Mouse (Mus musculus) gastrocnemius, adult 8-10 months (tissue): ENCODE results near the gene Apex1. TPM values are rescaled to one million over a fixed set of nuclear protein-coding genes. Genes with fewer than 3 reads are reported as not detected.
"Not testable (repeated sequence)": the region's sequence is repeated elsewhere in the genome, so short reads cannot be mapped to it uniquely, and the experiment has no call there.

ENCODE experiments used
- DNase-seq, 2 experiments: peaks; one replicate each; pipeline ENCODE4 v3.0.0; 2022; ENCODE audit warnings: low spot score in 2 of 2
- total RNA-seq, 4 experiments: library from RNA; stranded (reverse); gene quantifications; 2 replicates each; pipeline ENCODE4 v1.2.4; 2022

The Apex1 gene
- total RNA-seq, 4 experiments from 2014 or later, result 30.8 to 35.9 (median 33.3) TPM

DNA sequence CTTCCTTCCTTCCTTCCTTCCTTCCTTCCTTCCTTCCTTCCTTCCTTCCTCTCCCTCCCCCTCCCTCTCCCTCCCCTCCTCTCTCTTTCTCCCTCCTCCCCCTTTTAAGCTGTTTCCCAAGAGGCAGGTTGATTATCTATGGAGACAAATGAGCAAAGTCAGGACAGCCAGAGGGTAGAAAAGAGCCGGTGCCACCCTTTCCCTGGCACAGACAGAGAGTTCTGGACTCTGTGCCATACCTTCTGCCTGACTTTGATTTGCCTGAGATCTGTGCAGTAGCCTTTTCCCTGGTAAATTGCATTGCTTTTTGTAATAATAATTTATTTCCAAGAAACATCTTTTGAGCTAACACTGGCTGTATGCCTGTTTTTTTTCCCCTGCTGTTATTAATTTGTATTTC is 44.3 kb downstream of the Apex1 start:
- no peak for DNase-seq

- DNase-seq, result no peak
These were observed 45.1 kb downstream of the Apex1 start for GRCm38 (mm10) chr14:50969558-50970544.

- DNase-seq, result no peak
These were observed 46.1 kb downstream of the Apex1 start for GRCm38 (mm10) chr14:50970822-50971221.

DNA sequence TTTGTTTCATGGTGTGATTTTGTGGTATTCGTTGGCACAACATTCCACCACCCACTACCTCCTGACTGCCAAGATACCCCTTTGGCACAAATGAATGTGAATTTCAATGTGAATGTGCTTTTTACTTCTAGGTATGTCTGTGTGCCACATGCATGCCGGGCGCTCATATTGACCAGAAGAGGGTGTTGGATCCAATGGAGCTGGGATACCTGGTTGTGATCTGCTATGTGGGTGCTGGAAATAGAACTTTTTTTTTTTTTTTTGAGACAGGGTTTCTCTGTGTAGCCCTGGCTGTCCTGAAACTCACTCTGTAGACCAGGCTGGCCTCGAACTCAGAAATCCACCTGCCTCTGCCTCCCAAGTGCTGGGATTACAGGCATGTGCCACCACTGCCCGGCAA is 48.3 kb downstream of the Apex1 start:
- DNase-seq, result not testable (repeated sequence)

DNA sequence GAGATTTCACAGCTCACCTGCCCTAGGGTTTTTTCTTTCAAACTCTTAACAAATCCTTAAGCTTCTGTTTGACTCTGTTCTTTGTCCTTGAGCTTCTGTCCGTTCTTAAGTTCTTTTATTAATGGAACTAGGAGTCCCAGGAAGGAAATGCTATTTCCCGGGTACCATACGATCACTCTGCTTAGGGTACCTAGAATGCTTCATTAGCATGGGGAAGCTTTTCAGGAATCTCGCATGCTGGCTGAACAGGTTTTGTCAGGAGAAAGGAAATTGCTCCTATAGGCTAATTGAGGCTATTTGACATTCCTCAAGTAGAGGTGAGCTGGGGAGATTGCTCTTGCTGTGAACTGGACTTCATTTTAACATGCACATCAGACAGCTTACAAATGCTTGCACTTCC is 48.9 kb downstream of the Apex1 start:
- no peak for DNase-seq

- DNase-seq, result no peak
These were observed 50.2 kb downstream of the Apex1 start for GRCm38 (mm10) chr14:50975001-50975400.

GRCm38 (mm10) chr14:50976674-50977073 is 51.9 kb downstream of the Apex1 start:
- DNase-seq, result no peak

Other genes with a start within 250 kb of the Apex1 start
- not detected for gene Olfr747, start 231.8 kb upstream of the Apex1 start, total RNA-seq
- gene Olfr748, start 217.6 kb upstream of the Apex1 start, total RNA-seq, result not detected
- not detected for gene Olfr749, start 179.9 kb upstream of the Apex1 start, total RNA-seq
- 1 to 10 TPM; 3.7 to 6.8 (median 5.7) TPM for gene Ttc5, start 139.4 kb upstream of the Apex1 start, total RNA-seq
- not detected for gene Ccnb1ip1, start 117.2 kb upstream of the Apex1 start, total RNA-seq
- 10 to 100 TPM in 1 of 4 experiments, 1 to 10 TPM in 3; 7.9 to 10.2 (median 8.3) TPM for gene Parp2, start 117.1 kb upstream of the Apex1 start, total RNA-seq
- 1 to 10 TPM; 7.2 to 9.4 (median 8.4) TPM for gene Tep1, start 54.4 kb upstream of the Apex1 start, total RNA-seq
- 10 to 100 TPM; 73.7 to 90.4 (median 77.6) TPM for gene Klhl33, start 27.5 kb upstream of the Apex1 start, total RNA-seq
- gene Osgep, start 75 bp upstream of the Apex1 start, total RNA-seq, result 10 to 100 TPM; 42.4 to 63.1 (median 48.7) TPM
- 10 to 100 TPM; 12.4 to 19.8 (median 18.4) TPM for gene Pip4p1, start 5.9 kb downstream of the Apex1 start, total RNA-seq
- gene Pnp, start 6.1 kb downstream of the Apex1 start, total RNA-seq, result 1 to 10 TPM; 2.2 to 4.4 (median 3.2) TPM
- gene Gm49342, start 19.5 kb downstream of the Apex1 start, total RNA-seq, result 1 to 10 TPM; 2.1 to 5.2 (median 3.3) TPM
- under 1 TPM in 3 of 4 experiments, not detected in 1; 0.29 to 0.64 (median 0.52) TPM for gene Pnp2, start 31.0 kb downstream of the Apex1 start, total RNA-seq
- not detected for gene Rnase10, start 82.8 kb downstream of the Apex1 start, total RNA-seq
- not detected for gene Rnase9, start 116.9 kb downstream of the Apex1 start, total RNA-seq
- not detected for gene Rnase11, start 125.2 kb downstream of the Apex1 start, total RNA-seq
- gene Rnase12, start 132.7 kb downstream of the Apex1 start, total RNA-seq, result not detected
- gene Olfr750, start 149.5 kb downstream of the Apex1 start, total RNA-seq, result not detected
- 10 to 100 TPM; 17.3 to 32.3 (median 23.6) TPM for gene Rnase4, start 166.1 kb downstream of the Apex1 start, total RNA-seq
- 1 to 10 TPM; 1.2 to 3.0 (median 1.6) TPM for gene Ang, start 166.2 kb downstream of the Apex1 start, total RNA-seq
- not detected for gene Eddm3b, start 189.5 kb downstream of the Apex1 start, total RNA-seq
- gene Rnase6, start 198.9 kb downstream of the Apex1 start, total RNA-seq, result not detected
- not detected for gene Rnase1, start 221.8 kb downstream of the Apex1 start, total RNA-seq
- not detected for gene Rnase2b, start 237.3 kb downstream of the Apex1 start, total RNA-seq